Mouse (Mus musculus): ENCODE data around the gene Mapk9. TPM values are rescaled to one million over a fixed set of nuclear protein-coding genes. Genes with fewer than 3 reads are reported as not detected.

Mapk9 gene
- total and polyA plus RNA-seq, 2 experiments from 2014 or later = 70.4 to 128 TPM

GRCm38 (mm10) chr11:49926183-49926582 is 79.6 kb downstream of the Mapk9 start:
- TF ChIP-seq CTCF (IDR thresholded peaks at IDR 0.05) = no peak
- WGBS = 79% methylated on average over 7 of the region's 7 CpGs
- no peaks in the 10 kb centered on the region for H3K9me3 ChIP-seq (ENCODE audit: low read length)
- H3K4me1 ChIP-seq (ENCODE audit: insufficient read depth, low read length) = peaks cover 4% of the 10 kb centered on the region; the same call in 1 of the 2 replicates
- H3K36me3 ChIP-seq (ENCODE audit: insufficient read depth, low read length) = no peaks in the 10 kb centered on the region
- ATAC-seq (ENCODE audit: low FRiP score) = no peak
- no peak overlapping the region for H3K27ac ChIP-seq (ENCODE audit: low read depth, low read length)
- no peak overlapping the region for H3K9ac ChIP-seq (replicated peaks; ENCODE audit: low read length, poor library complexity, severe bottlenecking)
- H3K4me2 ChIP-seq (ENCODE audit: low read depth, low read length, poor library complexity, severe bottlenecking) = no peak overlapping the region
- no peak overlapping the region for H3K4me3 ChIP-seq (ENCODE audit: low read depth, low read length)
- no peaks in the 10 kb centered on the region for H3K27me3 ChIP-seq (ENCODE audit: insufficient read depth, low read length)
- no peak for DNase-seq (ENCODE audit: low spot score)

- H3K9ac ChIP-seq (replicated peaks; ENCODE audit: low read length, poor library complexity, severe bottlenecking) = no peak overlapping the region; the same call in 1 of the 2 replicates
- H3K36me3 ChIP-seq (ENCODE audit: insufficient read depth, low read length) = no peaks in the 10 kb centered on the region
- WGBS = 29% methylated on average over 4 of the region's 4 CpGs
- TF ChIP-seq CTCF (IDR thresholded peaks at IDR 0.05) = peak; percentile 47
- peak overlapping the region; percentile 4; the same call in 1 of the 2 replicates for H3K27ac ChIP-seq (ENCODE audit: low read depth, low read length)
- peaks cover 6% of the 10 kb centered on the region; the same call in 1 of the 2 replicates for H3K4me1 ChIP-seq (ENCODE audit: insufficient read depth, low read length)
- ATAC-seq (ENCODE audit: low FRiP score) (peak; percentile 64), DNase-seq (ENCODE audit: low spot score) (peak; percentile 64)
- H3K4me2 ChIP-seq (ENCODE audit: low read depth, low read length, poor library complexity, severe bottlenecking) = no peak overlapping the region
- H3K27me3 ChIP-seq (ENCODE audit: insufficient read depth, low read length) = no peaks in the 10 kb centered on the region
- no peak overlapping the region for H3K4me3 ChIP-seq (ENCODE audit: low read depth, low read length)
- no peaks in the 10 kb centered on the region for H3K9me3 ChIP-seq (ENCODE audit: low read length)
Measured at GRCm38 (mm10) chr11:49927169-49927568, 80.6 kb downstream of the Mapk9 start.

GRCm38 (mm10) chr11:49927670-49928069 is 81.1 kb downstream of the Mapk9 start:
- H3K9ac ChIP-seq (replicated peaks; ENCODE audit: low read length, poor library complexity, severe bottlenecking) = no peak overlapping the region
- no peak overlapping the region for H3K4me2 ChIP-seq (ENCODE audit: low read depth, low read length, poor library complexity, severe bottlenecking)
- no peaks in the 10 kb centered on the region for H3K36me3 ChIP-seq (ENCODE audit: insufficient read depth, low read length)
- peaks cover 6% of the 10 kb centered on the region; the same call in 1 of the 2 replicates for H3K4me1 ChIP-seq (ENCODE audit: insufficient read depth, low read length)
- ATAC-seq (ENCODE audit: low FRiP score) (peak; percentile 21; the same call in 1 of the 2 replicates), DNase-seq (ENCODE audit: low spot score) (peak; percentile 8)
- peak overlapping the region; percentile 4; the same call in 1 of the 2 replicates for H3K27ac ChIP-seq (ENCODE audit: low read depth, low read length)
- H3K4me3 ChIP-seq (ENCODE audit: low read depth, low read length) = no peak overlapping the region
- H3K9me3 ChIP-seq (ENCODE audit: low read length) = no peaks in the 10 kb centered on the region
- no peaks in the 10 kb centered on the region for H3K27me3 ChIP-seq (ENCODE audit: insufficient read depth, low read length)
- 61% methylated on average over 6 of the region's 6 CpGs for WGBS
- TF ChIP-seq CTCF (IDR thresholded peaks at IDR 0.05) = no peak

GRCm38 (mm10) chr11:49931037-49931625 is 84.6 kb downstream of the Mapk9 start:
- H3K4me3 ChIP-seq (ENCODE audit: low read depth, low read length) = no peak overlapping the region
- no peaks in the 10 kb centered on the region for H3K36me3 ChIP-seq (ENCODE audit: insufficient read depth, low read length)
- no peaks in the 10 kb centered on the region for H3K27me3 ChIP-seq (ENCODE audit: insufficient read depth, low read length)
- H3K4me1 ChIP-seq (ENCODE audit: insufficient read depth, low read length) = peaks cover 6% of the 10 kb centered on the region; the same call in 1 of the 2 replicates
- 32% methylated on average over 5 of the region's 5 CpGs for WGBS
- DNase-seq (ENCODE audit: low spot score) = peak; percentile 58
- no peak overlapping the region for H3K4me2 ChIP-seq (ENCODE audit: low read depth, low read length, poor library complexity, severe bottlenecking)
- ATAC-seq (ENCODE audit: low FRiP score) = peak; percentile 47; the same call in 1 of the 2 replicates
- H3K27ac ChIP-seq (ENCODE audit: low read depth, low read length) = no peak overlapping the region
- TF ChIP-seq CTCF (IDR thresholded peaks at IDR 0.05) = no peak
- H3K9me3 ChIP-seq (ENCODE audit: low read length) = no peaks in the 10 kb centered on the region
- H3K9ac ChIP-seq (replicated peaks; ENCODE audit: low read length, poor library complexity, severe bottlenecking) = no peak overlapping the region

GRCm38 (mm10) chr11:49931853-49932252 is 85.3 kb downstream of the Mapk9 start:
- H3K4me2 ChIP-seq (ENCODE audit: low read depth, low read length, poor library complexity, severe bottlenecking) = no peak overlapping the region
- H3K27me3 ChIP-seq (ENCODE audit: insufficient read depth, low read length) = no peaks in the 10 kb centered on the region
- no peak overlapping the region for H3K4me3 ChIP-seq (ENCODE audit: low read depth, low read length)
- peak; percentile 52; the same call in 1 of the 2 replicates for ATAC-seq (ENCODE audit: low FRiP score)
- H3K27ac ChIP-seq (ENCODE audit: low read depth, low read length) = no peak overlapping the region
- peak; percentile 70 for DNase-seq (ENCODE audit: low spot score)
- no peaks in the 10 kb centered on the region for H3K36me3 ChIP-seq (ENCODE audit: insufficient read depth, low read length)
- TF ChIP-seq CTCF (IDR thresholded peaks at IDR 0.05) = no peak
- H3K9me3 ChIP-seq (ENCODE audit: low read length) = no peaks in the 10 kb centered on the region
- WGBS = 26% methylated on average over 7 of the region's 7 CpGs
- H3K4me1 ChIP-seq (ENCODE audit: insufficient read depth, low read length) = peaks cover 6% of the 10 kb centered on the region; the same call in 1 of the 2 replicates
- no peak overlapping the region for H3K9ac ChIP-seq (replicated peaks; ENCODE audit: low read length, poor library complexity, severe bottlenecking)

- H3K4me3 ChIP-seq (ENCODE audit: low read depth, low read length) = no peak overlapping the region
- H3K4me2 ChIP-seq (ENCODE audit: low read depth, low read length, poor library complexity, severe bottlenecking) = no peak overlapping the region
- no peaks in the 10 kb centered on the region for H3K27me3 ChIP-seq (ENCODE audit: insufficient read depth, low read length)
- H3K27ac ChIP-seq (ENCODE audit: low read depth, low read length) = no peak overlapping the region
- no peak for DNase-seq (ENCODE audit: low spot score)
- 65% methylated on average over 1 of the region's 1 CpGs for WGBS
- no peak for TF ChIP-seq CTCF (IDR thresholded peaks at IDR 0.05)
- H3K9me3 ChIP-seq (ENCODE audit: low read length) = no peaks in the 10 kb centered on the region
- peaks cover 6% of the 10 kb centered on the region; the same call in 1 of the 2 replicates for H3K4me1 ChIP-seq (ENCODE audit: insufficient read depth, low read length)
- ATAC-seq (ENCODE audit: low FRiP score) = no peak
- no peak overlapping the region for H3K9ac ChIP-seq (replicated peaks; ENCODE audit: low read length, poor library complexity, severe bottlenecking)
- no peaks in the 10 kb centered on the region for H3K36me3 ChIP-seq (ENCODE audit: insufficient read depth, low read length)
Measured at GRCm38 (mm10) chr11:49933811-49934210, 87.3 kb downstream of the Mapk9 start.
